Mouse (Mus musculus) CH12.LX (cell line): Measurements from ENCODE around the gene Gm49320. TPM values are rescaled to one million over a fixed set of nuclear protein-coding genes. Genes with fewer than 3 reads are reported as not detected.

Experiments used
- DNase-seq: peaks from one replicate; pipeline ENCODE4 v3.0.0-alpha.2; 2013; ENCODE audit errors: extremely low read depth
- H3K27ac ChIP-seq: 2 replicates; pipeline ENCODE4 v1.5.1; 2012; ENCODE audit warnings: low read depth, mild to moderate bottlenecking, control low read depth, moderate library complexity; ENCODE audit not compliant: insufficient read depth
- H3K27me3 ChIP-seq: replicated peaks from 2 replicates; pipeline ENCODE3; 2012; ENCODE audit warnings: inconsistent platforms
- H3K36me3 ChIP-seq, 2 experiments: replicated peaks in 1 of 2; 2 replicates each; pipeline versions ENCODE3 to v1.6.1; 2012; ENCODE audit warnings: inconsistent platforms in 1 of 2, low read length in 1 of 2, mild to moderate bottlenecking in 1 of 2, mixed read lengths in 1 of 2, moderate library complexity in 1 of 2; ENCODE audit not compliant: control insufficient read depth in 1 of 2, insufficient read depth in 1 of 2
- H3K4me1 ChIP-seq, 2 experiments: 2 replicates each; pipeline ENCODE4 v1.6.1; 2012; ENCODE audit warnings: inconsistent platforms in 1 of 2, moderate library complexity in 1 of 2; ENCODE audit not compliant: insufficient read depth in 2 of 2, control insufficient read depth in 1 of 2
- H3K4me2 ChIP-seq: 2 replicates; pipeline ENCODE4 v1.6.1; 2012; ENCODE audit warnings: low read depth, mild to moderate bottlenecking, control low read depth; ENCODE audit not compliant: poor library complexity, insufficient read depth, severe bottlenecking
- H3K4me3 ChIP-seq, 3 experiments: fragments of 150-350 bp in 1 of 3; sonication (generic) in 1 of 3; replicated peaks in 1 of 3; 2 replicates each; pipeline versions ENCODE3 to v1.5.1; 2011 to 2012; ENCODE audit warnings: low read depth in 2 of 3, low read length in 2 of 3, mild to moderate bottlenecking in 2 of 3, moderate library complexity in 2 of 3, control low read depth in 1 of 3, improper control_type of control experiment in 1 of 3, inconsistent platforms in 1 of 3, mixed read lengths in 1 of 3; ENCODE audit not compliant: poor library complexity in 1 of 3
- H3K79me2 ChIP-seq: replicated peaks from 2 replicates; pipeline ENCODE4 v1.6.1; 2012; ENCODE audit warnings: mild to moderate bottlenecking, moderate library complexity; ENCODE audit not compliant: control insufficient read depth, poor library complexity, insufficient read depth, severe bottlenecking; ENCODE audit errors: extremely low read depth
- H3K9ac ChIP-seq: 2 replicates; pipeline ENCODE4 v1.6.1; 2012; ENCODE audit warnings: low read depth, mild to moderate bottlenecking, control low read depth, moderate library complexity; ENCODE audit not compliant: insufficient read depth
- H3K9me3 ChIP-seq: replicated peaks from 2 replicates; pipeline ENCODE3; 2012; ENCODE audit warnings: low read length, inconsistent platforms, mixed read lengths
- CHD1 ChIP-seq: IDR thresholded peaks from 2 replicates; pipeline ENCODE4 v1.6.1; 2012; ENCODE audit warnings: low read depth, low read length, improper control_type of control experiment, inconsistent platforms
- CTCF ChIP-seq, 2 experiments: IDR thresholded peaks in 1 of 2; conservative IDR thresholded peaks in 1 of 2; 2 replicates each; pipeline ENCODE4 v1.5.1; 2011 to 2012; ENCODE audit warnings: low read depth in 2 of 2, low read length in 2 of 2, improper control_type of control experiment in 1 of 2, inconsistent platforms in 1 of 2, mild to moderate bottlenecking in 1 of 2, moderate library complexity in 1 of 2
- E2F4 ChIP-seq: IDR thresholded peaks from 2 replicates; pipeline ENCODE4 v1.6.1; 2011; ENCODE audit warnings: low read depth, low read length, improper control_type of control experiment; ENCODE audit not compliant: insufficient replicate concordance
- GABPA ChIP-seq: IDR thresholded peaks from 2 replicates; pipeline ENCODE4 v1.6.1; 2012; ENCODE audit warnings: low read depth, low read length, improper control_type of control experiment, inconsistent platforms; ENCODE audit not compliant: insufficient replicate concordance
- IRF4 ChIP-seq: IDR thresholded peaks from 2 replicates; pipeline ENCODE4 v1.6.1; 2014; ENCODE audit warnings: low read depth, mild to moderate bottlenecking, inconsistent platforms, low read length, improper control_type of control experiment
- JUND ChIP-seq: conservative IDR thresholded peaks from 2 replicates; pipeline ENCODE4 v1.6.1; 2011; ENCODE audit warnings: low read depth, low read length, improper control_type of control experiment
- MAFK ChIP-seq: IDR thresholded peaks from 2 replicates; pipeline ENCODE4 v1.6.1; 2011; ENCODE audit warnings: low read length, improper control_type of control experiment; ENCODE audit not compliant: insufficient replicate concordance
- NELFE ChIP-seq: IDR thresholded peaks from 2 replicates; pipeline ENCODE4 v1.6.1; 2011; ENCODE audit warnings: low read depth, low read length, improper control_type of control experiment
- NRF1 ChIP-seq: IDR thresholded peaks from 2 replicates; pipeline ENCODE4 v1.6.1; 2014; ENCODE audit warnings: low read depth, mild to moderate bottlenecking, inconsistent platforms, low read length, improper control_type of control experiment, moderate library complexity
- POLR2AphosphoS2 ChIP-seq: IDR thresholded peaks from 2 replicates; pipeline ENCODE4 v1.6.1; 2011; ENCODE audit warnings: low read depth, low read length, improper control_type of control experiment
- TBP ChIP-seq: conservative IDR thresholded peaks from 2 replicates; pipeline ENCODE4 v1.6.1; 2011; ENCODE audit warnings: low read depth, low read length, improper control_type of control experiment
- ZC3H11A ChIP-seq: IDR thresholded peaks from 2 replicates; pipeline ENCODE4 v1.6.1; 2012; ENCODE audit warnings: low read depth, mild to moderate bottlenecking, inconsistent platforms, low read length, improper control_type of control experiment
- ZKSCAN1 ChIP-seq: IDR thresholded peaks from 2 replicates; pipeline ENCODE4 v1.6.1; 2012; ENCODE audit warnings: low read depth, inconsistent platforms, low read length, improper control_type of control experiment, borderline replicate concordance
- ZMIZ1 ChIP-seq: IDR thresholded peaks from 2 replicates; pipeline ENCODE4 v1.6.1; 2012; ENCODE audit warnings: low read depth, mild to moderate bottlenecking, inconsistent platforms, low read length, improper control_type of control experiment
- ZNF384 ChIP-seq: IDR thresholded peaks from 2 replicates; pipeline ENCODE4 v1.6.1; 2012; ENCODE audit warnings: low read depth, low read length, improper control_type of control experiment, inconsistent platforms
- dilution Hi-C: fragments of 300-500 bp; cut with MboI; formaldehyde crosslinking; loops from 2 replicates; pipeline ENCODE4 v1.14.3; 2020; ENCODE audit warnings: low sequenced_read_pairs; ENCODE audit not compliant: extremely low pct_unique_long_range_greater_than_20kb, extremely low pct_ligation_motif_present
- in situ Hi-C: fragments of 300-500 bp; cut with MboI; formaldehyde crosslinking; loops from 3 replicates; pipeline ENCODE4 v1.14.3; 2019; ENCODE audit warnings: low sequenced_read_pairs, low pct_ligation_motif_present, low pct_unique_long_range_greater_than_20kb, mixed read lengths
- polyA plus RNA-seq: library from polyadenylated mRNA; unstranded; fragments of >175 nt; gene quantifications from 2 replicates; pipeline ENCODE4 v1.2.1, GENCODE M21; 2012; ENCODE audit warnings: low read depth; ENCODE audit not compliant: insufficient read length
- total RNA-seq, 2 experiments: library from RNA; depleted of rRNA; stranded (reverse); fragments of 300-350 nt in 1 of 2; fragments of >200 nt in 1 of 2; gene quantifications; 2 replicates each; pipeline ENCODE4 v1.2.3; 2012 to 2014

The Gm49320 gene
- total and polyA plus RNA-seq, 3 experiments: 0.08 to 0.23 (median 0.08) TPM

- Histone ChIP-seq H3K9ac (no peak within 1 kb of the TSS), H3K27me3 (no peaks in the 10 kb centered on the region), H3K4me2 (no peak within 1 kb of the TSS), H3K9me3 (no peaks in the 10 kb centered on the region), H3K79me2 (no peaks in the 10 kb centered on the region), H3K36me3 (no peaks in the 10 kb centered on the region), H3K4me3 (no peak within 1 kb of the TSS), H3K27ac (no peak within 1 kb of the TSS), H3K4me1 (peaks cover 7 to 19% of the 10 kb centered on the region in 2 experiments)
- in situ Hi-C loops: no loop called here
- dilution Hi-C loops: no loop called here
- no peak for DNase-seq
- TF ChIP-seq ZKSCAN1 (no peak), GABPA (no peak), NRF1 (no peak), POLR2AphosphoS2 (no peak), ZMIZ1 (no peak), IRF4 (no peak), E2F4 (no peak), JUND (no peak), NELFE (no peak), CTCF (conservative IDR thresholded peaks at IDR 0.05 in 1 of 2, IDR thresholded peaks at IDR 0.05 in 1 of 2; ENCODE audit: low read depth in 2 of 2, low read length in 2 of 2) (no peak), ZC3H11A (no peak), MAFK (no peak)
- TF ChIP-seq, all 38 proteins: peak for 0
Observed at GRCm38 (mm10) chr8:4216791-4217621, 21.7 kb upstream of the Gm49320 start, which contains the start of gene Prr36. TSS of gene Prr36 (minus strand) at chr8:4217459.

- Histone ChIP-seq H3K9ac (no peak overlapping the region), H3K79me2 (no peaks in the 10 kb centered on the region), H3K27ac (no peak overlapping the region), H3K36me3 (no peaks in the 10 kb centered on the region), H3K4me1 (peaks cover 2 to 7% of the 10 kb centered on the region in 2 experiments), H3K9me3 (no peaks in the 10 kb centered on the region), H3K4me3 (no peak overlapping the region), H3K4me2 (no peak overlapping the region), H3K27me3 (peaks cover 2% of the 10 kb centered on the region)
- in situ Hi-C loops (no loop called here), dilution Hi-C loops (no loop called here)
- no peak for TF ChIP-seq CTCF (conservative IDR thresholded peaks at IDR 0.05 in 1 of 2, IDR thresholded peaks at IDR 0.05 in 1 of 2; ENCODE audit: low read depth in 2 of 2, low read length in 2 of 2)
- no peak for TF ChIP-seq TBP
- TF ChIP-seq CHD1: no peak
- TF ChIP-seq ZNF384: no peak
- DNase-seq: no peak
Observed at GRCm38 (mm10) chr8:4219617-4220016, 19.0 kb upstream of the Gm49320 start.
